Mouse (Mus musculus) testis, adult 2 months (tissue): ENCODE measurements around the gene Med12l. TPM values are rescaled to one million over a fixed set of nuclear protein-coding genes. Genes with fewer than 3 reads are reported as not detected.
"Not testable (repeated sequence)": the region's sequence is repeated elsewhere in the genome, so short reads cannot be mapped to it uniquely, and the experiment has no call there.

ENCODE experiments used
- H3K27ac ChIP-seq: fragments of 200-500 bp; 2 replicates; pipeline ENCODE4 v1.5.1; 2012; ENCODE audit warnings: low read depth, low read length; ENCODE audit not compliant: control insufficient read depth, insufficient read depth
- H3K27me3 ChIP-seq: fragments of 200-500 bp; 2 replicates; pipeline ENCODE4 v1.6.1; 2012; ENCODE audit warnings: mild to moderate bottlenecking, low read length, moderate library complexity; ENCODE audit not compliant: control insufficient read depth, insufficient read depth
- H3K36me3 ChIP-seq: fragments of 200-500 bp; 2 replicates; pipeline ENCODE4 v1.6.1; 2012; ENCODE audit warnings: mild to moderate bottlenecking, low read length; ENCODE audit not compliant: control insufficient read depth, insufficient read depth
- H3K4me1 ChIP-seq: fragments of 200-500 bp; 2 replicates; pipeline ENCODE4 v1.6.1; 2012; ENCODE audit warnings: low read length; ENCODE audit not compliant: control insufficient read depth, insufficient read depth
- H3K4me3 ChIP-seq: fragments of 200-500 bp; 2 replicates; pipeline ENCODE4 v1.5.1; 2012; ENCODE audit warnings: low read depth, mild to moderate bottlenecking, low read length, moderate library complexity, mixed read lengths; ENCODE audit not compliant: control insufficient read depth
- CTCF ChIP-seq: fragments of 200-500 bp; IDR thresholded peaks from 2 replicates; pipeline ENCODE4 v1.5.1; 2012; ENCODE audit warnings: low read depth, mild to moderate bottlenecking, inconsistent platforms, low read length, moderate library complexity; ENCODE audit not compliant: control insufficient read depth, insufficient read depth, insufficient replicate concordance
- POLR2A ChIP-seq: fragments of 200-500 bp; IDR thresholded peaks from 2 replicates; pipeline ENCODE4 v1.6.1; 2012; ENCODE audit warnings: low read depth, mild to moderate bottlenecking, inconsistent platforms, low read length, moderate library complexity; ENCODE audit not compliant: control insufficient read depth
- polyA plus RNA-seq: library from polyadenylated mRNA; depleted of rRNA; stranded (reverse); fragments of >200 nt; gene quantifications from 2 replicates; pipeline ENCODE4 v1.2.3, GENCODE M21; 2012

Gene Med12l
- polyA plus RNA-seq, 1 experiment = 4.6 TPM

- TF ChIP-seq CTCF (no peak), POLR2A (no peak)
- Histone ChIP-seq H3K4me3 (no peak overlapping the region), H3K27me3 (no peaks in the 10 kb centered on the region), H3K36me3 (no peaks in the 10 kb centered on the region), H3K4me1 (no peaks in the 10 kb centered on the region), H3K27ac (no peak overlapping the region)
These were observed 126.3 kb downstream of the Med12l start for GRCm38 (mm10) chr3:59131966-59132365.

GRCm38 (mm10) chr3:59133189-59133588, 127.6 kb downstream of the Med12l start:
- Histone ChIP-seq H3K27ac (no peak overlapping the region), H3K4me1 (no peaks in the 10 kb centered on the region), H3K36me3 (no peaks in the 10 kb centered on the region), H3K27me3 (no peaks in the 10 kb centered on the region), H3K4me3 (no peak overlapping the region)
- TF ChIP-seq POLR2A = no peak
- no peak for TF ChIP-seq CTCF

- Histone ChIP-seq H3K36me3 (no peaks in the 10 kb centered on the region), H3K27ac (no peak overlapping the region), H3K4me1 (no peaks in the 10 kb centered on the region), H3K4me3 (no peak overlapping the region), H3K27me3 (no peaks in the 10 kb centered on the region)
- TF ChIP-seq CTCF = no peak
These were observed 130.5 kb downstream of the Med12l start for GRCm38 (mm10) chr3:59135911-59136653.

DNA sequence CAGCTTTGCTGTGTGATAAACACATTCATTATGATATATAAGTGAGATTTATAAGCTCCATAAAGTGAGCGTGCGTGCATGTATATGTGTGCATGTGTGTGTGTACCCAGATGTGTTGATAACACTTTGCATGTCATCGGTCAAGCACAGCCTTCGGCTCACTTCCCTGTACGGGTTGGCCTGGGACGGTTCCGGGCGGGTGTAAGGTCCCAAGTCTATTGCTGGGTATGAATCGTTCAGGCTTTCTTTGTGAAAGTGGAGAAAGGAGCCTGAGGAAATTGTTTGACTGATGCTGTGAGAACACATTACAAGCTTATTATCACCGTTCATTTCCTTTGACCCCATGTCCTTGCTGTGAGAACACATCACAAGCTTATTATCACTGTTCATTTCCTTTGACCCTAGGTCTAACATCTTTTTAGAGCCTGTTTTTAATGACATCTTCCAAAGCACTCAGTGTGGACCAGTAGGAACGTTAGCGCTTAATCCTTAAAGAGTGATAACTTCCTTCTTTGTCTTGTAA, 133.4 kb downstream of the Med12l start:
- H3K36me3 ChIP-seq = no peaks in the 10 kb centered on the region
- H3K27ac ChIP-seq = no peak overlapping the region
- H3K4me3 ChIP-seq = no peak overlapping the region
- TF ChIP-seq POLR2A (no peak), CTCF (no peak)
- no peaks in the 10 kb centered on the region for H3K4me1 ChIP-seq
- H3K27me3 ChIP-seq = no peaks in the 10 kb centered on the region

GRCm38 (mm10) chr3:59139651-59140051, 134.0 kb downstream of the Med12l start:
- no peaks in the 10 kb centered on the region for H3K36me3 ChIP-seq
- H3K4me3 ChIP-seq = no peak overlapping the region
- no peak overlapping the region for H3K27ac ChIP-seq
- H3K4me1 ChIP-seq = no peaks in the 10 kb centered on the region
- no peaks in the 10 kb centered on the region for H3K27me3 ChIP-seq
- no peak for TF ChIP-seq CTCF
- TF ChIP-seq POLR2A = no peak

GRCm38 (mm10) chr3:59140115-59140514, 134.5 kb downstream of the Med12l start:
- no peak overlapping the region for H3K27ac ChIP-seq
- H3K4me3 ChIP-seq = no peak overlapping the region
- TF ChIP-seq POLR2A = no peak
- TF ChIP-seq CTCF = no peak
- no peaks in the 10 kb centered on the region for H3K4me1 ChIP-seq
- H3K27me3 ChIP-seq = no peaks in the 10 kb centered on the region
- H3K36me3 ChIP-seq = no peaks in the 10 kb centered on the region

- H3K36me3 ChIP-seq, H3K27ac ChIP-seq, H3K4me3 ChIP-seq, H3K4me1 ChIP-seq, H3K27me3 ChIP-seq: not testable (repeated sequence)
These were observed 135.3 kb downstream of the Med12l start for GRCm38 (mm10) chr3:59140941-59141340.
